Mouse (Mus musculus): ENCODE data around the gene Rgs5. TPM values are rescaled to one million over a fixed set of nuclear protein-coding genes. Genes with fewer than 3 reads are reported as not detected.

Rgs5 gene
- 17.4 and 26.2 TPM in 2 replicates for polyA plus RNA-seq (2012; rRNA removed)

GRCm38 (mm10) chr1:169655256-169655655 lies at the start of gene Rgs5:
TSS of gene Rgs5 (plus strand) at chr1:169655501.

Other genes with a start within 250 kb of the Rgs5 start
- gene Nuf2, start 124.0 kb upstream of the Rgs5 start, polyA plus RNA-seq (2012; rRNA removed): 0.79 and 0.91 TPM in 2 replicates
- 1.1 and 1.8 TPM in 2 replicates for gene Rgs4, start 92.1 kb downstream of the Rgs5 start, polyA plus RNA-seq (2012; rRNA removed)

Measured in colon, adult 2 months (tissue).